Mouse (Mus musculus): ENCODE results near the gene Krtap5-1.

- TF ChIP-seq MYOD1 (IDR thresholded peaks at IDR 0.05; ENCODE audit: control insufficient read depth, insufficient read length, low read depth) (no peak), CTCF (IDR thresholded peaks at IDR 0.05; ENCODE audit: control insufficient read depth, insufficient read depth, insufficient read length) (no peak), MAX (IDR thresholded peaks at IDR 0.05) (no peak), USF1 (IDR thresholded peaks at IDR 0.05; ENCODE audit: low read depth) (no peak), MYOG (IDR thresholded peaks at IDR 0.05; ENCODE audit: control insufficient read depth, extremely low read depth, insufficient read length) (no peak), FOSL1 (IDR thresholded peaks at IDR 0.05; ENCODE audit: insufficient read depth, low read length, poor library complexity, severe bottlenecking) (no peak), CEBPB (IDR thresholded peaks at IDR 0.05; ENCODE audit: low read depth) (no peak)
These were observed 25.7 kb upstream of the Krtap5-1 start for GRCm38 (mm10) chr7:142322641-142323040.

Measured in C2C12 (cell line).